Mouse (Mus musculus) thymus, postnatal 25 days (tissue): ENCODE results near the gene Setd5.

Experiments
- DNase-seq: peaks from one replicate; pipeline ENCODE4 v3.0.0; 2022

Gene Setd5

DNA sequence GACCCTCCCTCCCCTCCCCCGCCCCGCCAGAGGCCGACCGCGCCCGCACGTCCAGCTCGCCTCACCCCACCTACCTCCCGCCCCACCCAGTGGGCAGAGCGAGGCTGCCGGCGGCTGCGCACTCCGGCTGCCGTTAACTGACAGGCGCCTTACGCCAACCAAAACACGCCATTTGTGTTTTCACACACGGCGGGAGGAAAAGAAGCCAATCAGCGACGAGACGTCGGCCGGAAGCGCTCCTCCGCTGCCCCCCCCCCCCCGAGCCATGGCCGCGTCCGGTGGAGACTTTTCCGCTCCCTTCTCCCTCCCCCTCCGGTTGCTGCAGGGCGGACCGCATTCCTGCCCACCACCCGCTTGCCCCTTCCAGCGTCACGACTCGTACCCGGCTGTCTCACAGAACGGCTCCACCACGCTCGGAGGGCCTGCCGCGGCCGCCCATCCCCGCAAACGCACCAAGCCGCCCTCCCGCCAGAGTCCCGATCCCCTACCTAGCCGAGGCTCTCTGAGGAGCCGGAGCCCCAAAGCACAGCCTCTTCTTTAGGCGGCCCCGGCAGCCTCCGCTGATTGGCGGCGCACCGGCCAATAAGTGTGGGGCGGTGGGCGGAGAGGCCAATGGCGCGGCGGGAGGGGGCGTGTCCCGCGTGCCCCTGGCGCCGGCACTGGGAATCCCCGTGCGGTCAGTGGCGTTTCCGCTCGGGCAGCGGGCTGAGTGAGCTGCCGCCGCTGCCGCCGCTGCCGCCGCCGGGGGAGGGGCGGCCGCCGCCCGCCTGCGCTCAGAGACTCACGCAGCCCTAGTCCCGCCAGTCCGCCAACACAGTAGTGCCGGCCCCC is at the start of gene Setd5:
TSS of gene Setd5 (plus strand) at position 680 of the 831 bp plus-strand sequence.
- peak; percentile 98 for DNase-seq

DNA sequence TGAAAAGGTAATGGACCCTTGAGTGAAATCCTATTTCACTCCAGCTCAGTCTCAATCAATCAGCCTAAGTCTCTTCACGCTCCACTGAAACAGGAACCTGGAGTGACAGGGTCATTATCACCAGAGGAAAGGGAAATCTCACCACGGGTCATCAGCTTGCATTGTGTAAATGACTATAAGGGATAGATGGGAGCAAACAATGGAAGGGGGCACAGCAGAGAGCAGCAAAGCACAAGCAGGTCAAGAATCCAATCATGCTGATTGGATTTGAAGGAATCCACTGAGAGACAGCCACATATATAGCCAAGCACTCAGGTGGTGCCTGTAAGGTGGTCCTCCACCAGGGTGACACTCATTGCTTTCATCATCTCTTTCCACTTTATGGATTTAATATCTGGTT is 49.7 kb upstream of the Setd5 start:
- DNase-seq, result no peak

DNA sequence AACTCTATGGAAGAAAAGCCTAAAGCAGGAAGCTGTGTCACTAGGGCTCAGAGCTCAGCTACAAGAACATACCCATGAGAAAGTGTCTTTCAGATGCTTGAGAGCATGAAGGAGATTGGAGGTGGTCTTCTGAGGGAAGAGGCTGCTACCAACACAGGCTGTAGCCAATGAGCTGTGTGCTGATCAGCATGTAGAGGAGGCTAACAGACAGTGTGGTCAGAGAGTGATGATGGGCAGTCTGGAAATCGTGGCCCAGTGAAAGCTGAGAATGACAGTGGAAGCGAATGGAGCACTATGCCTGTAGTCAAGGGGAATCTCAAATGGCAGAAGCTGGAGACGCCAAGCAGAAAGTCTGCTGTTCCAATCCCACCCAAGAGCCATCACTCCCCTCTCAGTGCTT is 48.2 kb upstream of the Setd5 start:
- no peak for DNase-seq

DNA sequence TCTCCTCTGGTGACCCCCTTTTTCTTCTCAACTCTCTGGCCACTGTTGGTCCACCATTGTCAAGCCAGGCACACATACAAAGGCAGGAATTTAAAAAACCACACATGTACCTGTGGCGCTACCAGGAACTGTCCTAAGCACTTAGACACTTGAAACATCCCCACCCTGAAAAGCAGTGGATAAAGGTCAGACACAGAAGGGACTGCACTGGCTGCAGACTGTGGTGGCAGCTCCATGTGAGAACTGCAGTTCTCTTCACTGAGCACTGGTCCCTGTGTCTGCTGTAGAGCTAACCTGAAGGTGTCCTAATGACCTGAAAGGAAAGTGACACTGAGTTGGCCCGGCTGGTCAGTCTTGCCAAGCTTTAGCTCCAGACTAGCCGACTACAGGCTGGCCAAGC is 46.6 kb upstream of the Setd5 start:
- DNase-seq, result no peak

DNA sequence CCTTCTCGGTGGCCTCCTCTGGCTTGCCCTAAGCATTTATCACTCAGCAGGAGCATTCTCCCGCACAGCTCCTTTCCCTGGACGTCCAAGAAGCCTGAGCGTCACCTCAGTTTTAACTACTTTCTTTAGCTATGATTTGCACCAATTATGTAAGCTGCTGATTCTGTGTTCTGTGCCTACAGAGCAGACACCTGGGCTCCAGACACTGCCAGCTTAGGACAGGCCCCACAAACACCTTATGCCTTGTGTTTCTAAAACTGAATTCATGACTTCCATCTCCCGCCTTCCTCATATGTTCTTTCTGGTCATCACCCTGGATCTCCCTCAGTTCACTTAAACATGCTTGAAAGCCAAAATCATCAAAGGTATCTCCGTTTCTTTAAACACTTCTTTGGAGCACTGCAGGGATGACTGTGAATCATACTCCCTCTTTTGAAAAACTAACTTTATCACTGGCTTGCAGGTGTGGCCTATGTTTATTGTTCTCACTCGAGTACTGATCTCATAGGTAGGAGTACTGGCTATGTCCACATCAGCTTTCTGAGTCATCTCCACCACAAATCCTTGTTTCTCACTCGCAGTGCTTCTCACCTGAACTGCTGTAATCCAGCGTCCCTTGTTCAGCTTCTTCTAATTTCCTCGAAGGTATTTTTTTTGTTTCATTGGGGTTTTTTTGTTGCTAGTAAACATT is 46.0 kb upstream of the Setd5 start:
- DNase-seq, result no peak

DNA sequence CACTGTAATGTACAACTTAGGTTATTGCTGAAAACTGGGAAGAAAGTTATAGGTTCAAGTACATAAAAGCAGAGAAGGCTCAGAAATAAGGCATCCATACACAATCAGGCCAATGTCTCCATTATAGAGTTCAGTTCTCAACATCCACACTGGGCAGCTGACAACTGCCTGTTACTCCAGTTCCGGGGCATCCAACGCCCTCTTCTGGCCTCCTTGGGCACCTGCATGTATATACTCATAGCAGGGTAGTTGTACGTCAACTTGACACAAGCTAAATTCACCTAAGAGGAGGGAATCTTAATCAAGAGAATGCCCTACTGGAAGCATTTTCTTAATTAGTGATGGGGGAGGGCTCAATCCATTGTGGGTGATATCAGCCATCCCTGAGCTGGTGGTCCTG is 45.0 kb upstream of the Setd5 start:
- no peak for DNase-seq

DNA sequence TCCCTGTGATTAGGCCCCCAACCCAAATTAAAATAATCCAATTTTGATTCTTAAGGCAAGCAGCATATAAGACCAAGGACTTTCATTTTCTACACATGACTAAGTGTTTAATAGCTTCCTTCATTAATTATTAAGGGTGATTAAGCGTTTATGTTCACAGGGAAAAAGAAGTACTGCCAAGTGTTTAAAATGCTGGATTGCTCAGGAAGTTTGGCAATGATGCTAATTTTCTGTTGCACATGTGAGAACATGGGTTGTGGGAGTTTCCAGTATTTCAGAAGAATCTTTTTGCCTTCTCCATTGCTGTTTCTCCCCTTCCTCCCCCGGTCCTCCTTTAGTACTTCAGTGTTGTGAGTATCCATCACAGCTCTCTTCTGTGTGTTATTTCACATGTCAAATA is 44.0 kb upstream of the Setd5 start:
- DNase-seq, result no peak

DNA sequence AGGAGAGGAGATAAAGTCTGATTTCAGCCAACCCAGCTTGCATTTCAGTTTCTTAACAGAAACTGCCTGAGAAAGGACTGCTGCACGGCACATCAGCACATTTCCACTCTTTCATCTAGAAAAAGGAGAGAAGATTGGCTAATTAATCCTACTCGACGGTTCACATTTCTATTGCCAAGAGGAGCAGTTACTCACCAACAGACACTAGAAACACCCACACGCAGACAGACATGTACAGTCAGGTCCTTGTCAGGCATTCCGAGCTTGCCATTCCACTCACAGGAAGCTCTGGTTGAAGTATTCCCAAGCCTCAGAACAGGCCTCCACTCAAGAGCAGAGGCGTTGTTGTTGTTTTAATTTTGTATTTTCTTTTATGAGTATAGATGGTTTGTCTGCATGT is 42.7 kb upstream of the Setd5 start:
- DNase-seq, result no peak

DNA sequence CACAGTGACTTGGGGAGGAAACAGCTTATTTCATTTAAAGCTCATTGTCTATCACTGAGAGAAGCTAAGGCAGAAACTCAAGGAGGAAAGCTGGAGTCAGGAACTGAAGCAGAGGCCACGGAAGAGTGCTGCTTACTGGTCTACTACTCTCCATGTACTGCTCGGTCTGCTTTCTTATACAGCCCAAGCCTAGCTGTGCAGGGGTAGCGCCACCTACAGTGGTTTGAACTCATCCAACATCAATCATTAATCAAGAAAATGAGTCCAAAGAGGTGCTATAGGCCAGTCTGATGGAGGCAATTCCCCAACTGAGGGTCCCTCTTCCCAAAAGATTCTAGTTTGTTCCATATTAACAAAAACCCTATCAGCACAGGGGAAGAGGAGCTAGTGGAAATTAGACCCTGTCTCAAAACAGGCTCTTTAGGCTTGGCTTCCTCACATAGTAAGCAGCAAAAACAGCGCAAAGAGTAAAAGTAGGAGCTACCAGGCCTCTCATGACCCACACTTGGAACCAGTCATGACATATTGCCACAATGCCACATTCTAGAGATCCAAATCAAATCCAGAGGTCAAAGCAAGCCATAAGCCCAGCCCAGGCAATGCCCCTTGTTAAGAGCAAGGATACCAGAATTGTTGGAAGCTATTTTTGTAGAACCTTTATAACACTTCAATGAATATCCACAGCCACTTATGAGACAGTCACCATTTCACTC is 40.5 kb upstream of the Setd5 start:
- no peak for DNase-seq

DNA sequence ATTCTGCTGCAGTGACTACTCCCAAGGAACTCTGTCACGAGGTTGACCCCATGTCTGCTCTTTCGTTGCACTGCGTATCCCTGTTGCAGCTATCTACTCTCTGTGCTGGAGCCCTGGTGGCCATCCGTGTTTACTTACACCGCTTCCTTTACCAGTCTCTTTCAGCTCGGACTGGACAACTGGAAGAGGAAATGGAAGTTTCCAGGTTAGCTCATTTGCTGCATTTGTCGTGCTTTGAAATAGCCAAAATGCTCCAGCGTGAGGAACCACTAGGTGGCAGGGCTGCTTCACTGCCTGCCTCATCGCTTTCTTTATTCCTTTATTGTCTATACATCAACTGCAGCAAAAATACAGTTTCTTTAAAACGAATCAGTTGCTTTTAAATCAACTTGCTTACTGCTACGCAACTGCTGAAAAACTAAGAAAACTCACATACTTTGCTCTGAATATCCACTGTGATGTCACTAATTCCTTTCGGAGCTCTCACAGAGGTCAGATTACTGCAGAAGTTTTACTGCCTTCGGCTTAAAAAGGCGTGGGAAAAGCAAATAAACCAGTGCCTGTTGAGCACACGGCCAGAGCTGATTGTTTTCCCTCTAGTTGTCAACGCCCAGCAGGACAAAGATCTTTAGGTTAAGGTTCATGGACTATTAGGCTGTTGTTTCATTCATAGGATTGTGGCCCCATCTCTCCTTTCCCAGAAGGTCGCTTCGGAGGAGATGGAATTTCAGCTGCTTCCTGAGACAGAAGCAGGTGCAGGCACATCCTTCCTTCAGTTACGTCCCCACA is 39.0 kb upstream of the Setd5 start:
- peak; percentile 76 for DNase-seq

DNA sequence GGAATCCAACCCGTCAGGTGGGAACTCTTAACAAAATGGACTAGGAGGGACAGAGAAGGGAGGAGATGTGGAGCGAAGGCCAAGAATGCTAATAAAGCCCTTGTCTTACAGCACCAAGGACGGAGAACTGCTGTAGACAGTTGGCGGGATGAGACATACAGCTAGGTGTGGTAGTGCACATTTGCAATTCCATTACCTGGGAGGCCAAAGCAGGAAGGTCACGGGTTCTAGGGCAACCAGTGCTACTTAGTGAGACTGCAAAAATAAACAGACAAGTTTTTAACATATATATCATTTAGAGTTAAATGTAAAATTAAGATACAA is 38.5 kb upstream of the Setd5 start:
- no peak for DNase-seq

DNA sequence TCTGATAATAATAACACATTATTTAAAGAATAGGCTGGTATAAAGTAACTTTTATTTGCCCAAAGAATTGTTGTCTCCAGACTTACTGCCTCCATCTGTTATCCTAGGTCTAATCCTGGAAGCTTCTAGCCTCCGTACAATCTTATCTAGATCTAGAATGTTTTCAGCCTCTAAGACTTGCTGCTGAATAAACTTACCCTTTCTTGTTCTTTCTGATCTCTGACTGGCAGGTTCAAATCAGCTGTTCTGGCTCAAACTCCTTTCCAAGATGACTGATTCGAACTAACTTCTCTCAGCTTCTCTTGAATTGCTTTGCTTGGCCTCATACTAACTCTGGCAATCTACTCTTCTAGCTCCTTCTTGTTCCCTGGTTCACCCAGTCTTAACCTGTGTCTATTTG is 36.8 kb upstream of the Setd5 start:
- no peak for DNase-seq

DNA sequence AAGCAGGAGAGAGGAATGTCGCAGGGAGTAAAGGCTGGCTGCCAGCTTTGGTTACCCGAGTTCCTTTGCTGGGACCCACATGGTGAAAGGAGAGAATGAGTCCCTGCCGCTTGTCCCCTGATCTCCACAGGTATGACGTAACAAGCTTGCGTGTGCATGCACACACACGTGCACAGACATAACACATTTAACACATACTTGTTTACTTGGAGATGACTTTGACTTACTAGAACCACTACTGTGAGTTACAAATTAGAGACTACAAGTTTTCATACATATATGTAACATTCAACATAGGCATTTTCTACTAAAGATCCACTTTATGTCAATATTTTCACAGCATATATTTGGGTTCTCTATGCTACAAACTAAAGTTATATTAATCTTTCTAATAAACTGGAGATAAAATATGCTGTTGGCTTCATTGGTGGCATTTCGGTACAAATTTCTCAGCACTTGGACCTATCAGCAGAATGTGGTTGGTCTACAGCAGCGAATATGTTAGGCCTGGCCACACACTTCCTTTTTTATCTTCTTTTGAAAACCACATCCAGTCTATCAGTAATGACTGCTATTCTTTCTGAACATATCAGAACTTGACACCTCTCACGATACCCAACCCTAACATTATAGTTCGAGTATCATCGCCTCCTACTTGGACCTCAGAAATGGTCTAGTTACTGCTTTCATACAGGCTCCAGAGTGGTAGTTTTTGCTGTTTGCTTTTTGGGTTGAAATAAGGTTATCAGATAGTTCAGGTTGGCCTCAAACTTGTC is 35.8 kb upstream of the Setd5 start:
- DNase-seq, result no peak

DNA sequence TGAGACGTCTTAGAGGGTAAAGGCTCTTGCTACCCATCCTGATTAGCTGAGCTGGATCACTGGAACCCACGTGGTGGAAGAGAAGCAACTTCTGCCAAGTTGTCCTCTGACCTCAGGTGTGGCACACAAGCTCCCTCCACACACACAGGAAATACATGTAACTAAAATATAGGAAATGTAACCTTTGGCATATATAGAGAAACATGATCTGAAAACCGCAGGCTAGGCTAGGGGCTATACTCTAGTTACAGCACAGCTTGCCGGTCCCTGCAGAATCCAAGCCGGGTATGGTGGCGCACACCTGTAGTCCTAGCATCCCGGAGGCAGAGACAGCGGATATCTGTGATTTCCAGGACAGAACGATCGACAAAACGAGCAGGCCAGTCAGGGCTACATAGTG is 31.6 kb upstream of the Setd5 start:
- DNase-seq, result no peak

DNA sequence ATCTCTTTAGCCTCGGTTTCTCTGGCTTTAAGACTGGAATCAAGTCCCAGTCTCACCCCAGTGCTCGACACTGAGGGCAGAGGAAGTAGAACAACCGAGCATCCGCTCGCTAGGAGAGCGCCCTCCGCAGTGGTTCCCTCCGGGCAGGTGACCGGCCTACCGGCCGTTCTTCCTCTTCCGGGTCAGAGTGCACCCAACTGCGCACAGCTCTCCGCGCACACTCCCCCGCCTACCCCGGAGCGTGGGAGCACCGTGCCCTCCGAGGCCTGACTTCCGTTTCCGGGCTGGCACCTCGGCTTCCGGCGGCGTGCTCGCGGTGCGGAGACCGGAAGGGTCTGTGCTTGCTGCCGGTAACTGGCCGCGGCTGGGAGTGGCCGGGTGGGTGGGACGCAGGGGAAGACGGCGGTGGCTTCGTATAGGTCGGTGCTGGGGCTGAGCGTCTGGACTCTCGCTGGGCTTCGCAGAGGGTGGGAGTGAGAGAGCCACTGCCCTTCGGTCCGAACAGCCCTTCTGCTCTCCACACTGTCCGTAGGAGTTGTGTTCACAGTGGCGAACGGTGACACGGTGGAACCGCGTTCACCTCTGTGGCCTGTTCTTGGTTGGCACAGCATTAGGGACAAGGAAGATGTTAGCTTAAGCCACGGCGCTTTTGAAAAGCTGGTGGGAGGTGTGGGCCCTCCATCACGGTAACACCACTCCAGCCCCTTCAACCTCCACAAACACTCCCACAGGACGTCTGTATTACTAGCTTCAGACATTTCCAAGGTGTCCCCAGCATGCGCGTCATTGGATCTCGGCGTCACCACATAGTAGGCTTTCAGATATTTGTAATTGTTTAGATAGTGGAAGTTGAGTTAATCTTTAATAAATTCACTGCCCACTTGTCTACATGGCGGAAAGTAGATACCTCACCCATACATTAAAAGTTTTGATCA is 30.9 kb upstream of the Setd5 start, which contains the start of gene Thumpd3:
TSS of gene Thumpd3 (plus strand) at position 185 of the 935 bp plus-strand sequence.
- peak; percentile 95 for DNase-seq

DNA sequence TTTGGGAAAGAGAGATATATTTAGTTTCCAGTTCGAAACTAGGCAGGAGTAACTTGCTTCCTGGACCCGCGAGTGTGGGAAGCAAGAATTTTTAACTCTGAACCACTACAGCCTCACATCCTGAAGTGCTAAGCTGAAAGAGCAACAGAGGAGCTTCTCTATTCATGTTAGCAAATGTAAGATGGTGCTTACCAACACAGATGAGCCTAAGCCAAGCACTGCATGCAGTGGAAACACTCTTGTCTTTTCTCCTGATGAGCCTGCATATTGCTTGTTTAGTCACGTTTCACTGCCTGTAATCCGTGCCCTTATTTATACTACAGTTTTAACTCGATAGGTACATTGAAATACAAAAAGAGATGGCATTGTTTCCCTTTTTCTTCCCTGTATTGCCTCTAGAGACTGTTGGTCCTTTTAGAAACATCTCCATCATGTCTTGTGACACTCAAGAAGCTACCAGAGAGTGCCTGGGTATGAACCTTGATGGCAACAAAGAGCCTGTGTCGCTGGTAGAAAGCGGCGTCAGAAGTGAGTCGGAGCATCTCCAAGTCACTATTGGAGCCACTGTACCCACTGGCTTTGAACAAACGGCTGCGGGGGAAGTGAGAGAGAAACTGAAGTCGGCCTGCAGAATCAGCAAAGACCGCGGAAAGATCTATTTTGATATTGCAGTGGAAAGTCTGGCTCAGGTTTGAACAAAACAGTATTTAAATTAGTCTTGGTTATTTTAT is 30.0 kb upstream of the Setd5 start:
- DNase-seq, result no peak

DNA sequence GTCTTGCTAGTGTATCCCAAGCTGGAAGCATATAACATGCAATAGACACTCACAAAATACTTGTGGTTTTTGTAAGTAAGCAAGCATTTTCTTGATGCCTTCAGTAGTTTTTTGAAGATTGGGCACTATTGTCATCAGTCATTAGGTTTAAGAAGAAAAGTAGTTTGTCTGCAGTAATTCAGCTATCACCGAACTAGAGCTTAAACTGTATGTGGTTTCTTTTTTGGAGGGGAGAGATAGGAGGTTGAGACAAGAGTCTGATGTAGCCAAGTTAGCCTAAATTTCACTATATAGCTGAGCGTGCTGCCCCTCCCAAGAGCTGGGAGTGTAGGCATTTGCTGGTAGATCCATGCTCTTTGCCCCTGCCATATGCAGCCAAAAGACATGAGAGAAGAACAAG is 28.8 kb upstream of the Setd5 start:
- no peak for DNase-seq

DNA sequence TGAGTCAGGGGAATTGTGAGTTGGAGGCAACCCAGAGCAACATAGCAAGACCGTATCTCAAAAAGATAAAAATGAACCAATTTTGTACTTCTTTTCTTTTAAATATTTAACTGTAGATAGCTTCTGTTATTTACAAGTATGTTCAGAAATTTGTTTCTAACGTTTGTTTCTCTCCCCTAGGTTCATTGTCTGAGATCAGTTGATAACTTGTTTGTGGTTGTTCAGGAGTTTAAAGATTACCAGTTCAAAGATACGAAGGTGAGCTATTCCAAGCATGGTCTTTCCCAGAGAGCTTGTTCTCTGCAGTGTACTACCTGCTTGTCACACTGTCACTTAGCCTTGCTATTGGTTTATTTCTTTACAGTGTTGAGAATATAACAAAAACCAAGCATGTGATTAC is 28.0 kb upstream of the Setd5 start:
- no peak for DNase-seq

DNA sequence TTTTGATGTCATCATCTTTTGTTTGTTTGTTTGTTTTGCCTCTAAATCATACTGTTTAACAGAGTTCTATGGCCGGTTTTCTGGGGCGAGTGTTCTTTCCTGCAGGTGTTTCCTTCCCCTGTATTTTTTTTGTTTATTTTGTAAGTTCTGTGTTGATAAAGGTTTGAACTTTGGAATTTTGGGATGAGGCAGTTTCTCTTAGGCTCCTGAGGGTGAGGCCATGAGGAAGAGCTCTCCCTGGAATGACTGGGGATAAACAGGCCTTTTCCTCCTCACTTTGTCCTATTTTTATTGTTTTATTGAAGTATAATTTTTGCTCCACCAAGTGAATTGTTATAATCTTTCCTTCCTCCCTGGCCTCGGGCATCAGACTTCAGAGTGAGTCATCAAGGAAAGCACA is 24.2 kb upstream of the Setd5 start:
- no peak for DNase-seq

DNA sequence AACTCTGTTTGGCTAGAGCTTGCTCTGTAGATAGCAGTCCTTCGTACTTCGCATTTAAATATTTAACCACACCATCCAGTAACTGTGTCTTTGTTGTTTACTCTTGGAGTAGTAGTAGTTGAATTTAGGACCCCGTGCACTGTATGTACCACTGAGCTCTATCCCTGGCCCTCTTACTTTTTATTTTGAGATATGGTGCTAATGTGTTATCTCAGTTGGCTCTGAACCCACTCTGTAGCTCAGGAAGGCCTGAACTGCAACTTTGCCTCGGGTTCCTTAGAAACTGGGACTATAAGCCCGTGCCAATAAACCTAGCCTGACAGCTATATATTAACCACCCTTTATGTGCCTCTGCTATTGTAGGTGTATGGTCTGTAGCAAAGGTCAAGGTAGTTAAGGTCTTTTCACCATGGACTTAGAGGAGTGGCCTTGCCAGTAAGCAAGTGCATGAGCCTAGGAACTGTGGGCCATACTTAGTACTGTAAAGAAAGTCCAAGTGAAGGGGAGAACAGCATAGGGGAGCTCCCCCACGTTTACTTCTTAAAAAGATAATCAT is 22.5 kb upstream of the Setd5 start:
- DNase-seq, result no peak
